Mouse (Mus musculus) gastrocnemius, postnatal 36 days (tissue): ENCODE measurements around the gene 6330409D20Rik. TPM values are rescaled to one million over a fixed set of nuclear protein-coding genes. Genes with fewer than 3 reads are reported as not detected.

ENCODE experiments used
- DNase-seq, 2 experiments: peaks; one replicate each; pipeline ENCODE4 v3.0.0; 2022
- intact Hi-C: fragments of 180-260 bp; cut with DNase I; formaldehyde crosslinking; loops from one replicate; pipeline ENCODE4 v1.15.1; 2025
- total RNA-seq, 2 experiments: library from RNA; stranded (reverse); gene quantifications; 2 replicates each; pipeline ENCODE4 v1.2.3; 2021

The 6330409D20Rik gene
- total RNA-seq, 2 experiments from 2014 or later = not detected

GRCm38 (mm10) chr2:32757056-32757845 lies 16.4 kb upstream of the 6330409D20Rik start, which contains the start of gene Tor2a:
Gene Tor2a, plus strand, starts transcription at chr2:32757234.
- intact Hi-C loops = loop anchor here (1.0 kb wide), 1 partner anchor 44 kb away; the partner anchor contains the start of gene Cdk9
- peak; percentile 93 to 95 for DNase-seq

- intact Hi-C loops = loop anchor here (1.0 kb wide), 1 partner anchor 43 kb away; the partner anchor contains the start of gene Cdk9
- DNase-seq = no peak
These were observed 15.8 kb upstream of the 6330409D20Rik start for GRCm38 (mm10) chr2:32756674-32757055.

GRCm38 (mm10) chr2:32752181-32752580 lies 11.4 kb upstream of the 6330409D20Rik start:
- DNase-seq = no peak
- intact Hi-C loops = no loop called here

GRCm38 (mm10) chr2:32751665-32752033 lies 10.8 kb upstream of the 6330409D20Rik start:
- no peak for DNase-seq
- intact Hi-C loops = no loop called here

- intact Hi-C loops = no loop called here
- DNase-seq = no peak
These were observed 10.3 kb upstream of the 6330409D20Rik start for GRCm38 (mm10) chr2:32750887-32751664.

- intact Hi-C loops = no loop called here
- DNase-seq = no peak
These were observed 9.4 kb upstream of the 6330409D20Rik start for GRCm38 (mm10) chr2:32750199-32750598.

- intact Hi-C loops = no loop called here
- no peak for DNase-seq
These were observed 8.3 kb upstream of the 6330409D20Rik start for GRCm38 (mm10) chr2:32749082-32749481.

- no peak for DNase-seq
- intact Hi-C loops = no loop called here
These were observed 3.6 kb upstream of the 6330409D20Rik start for GRCm38 (mm10) chr2:32744272-32744982.

GRCm38 (mm10) chr2:32742173-32742531 lies 1.3 kb upstream of the 6330409D20Rik start:
- DNase-seq = no peak
- intact Hi-C loops = no loop called here

- no peak for DNase-seq
- intact Hi-C loops = no loop called here
These were observed 707 bp upstream of the 6330409D20Rik start for GRCm38 (mm10) chr2:32741273-32742172.

GRCm38 (mm10) chr2:32739311-32739710 lies 1.5 kb downstream of the 6330409D20Rik start:
- DNase-seq = no peak
- intact Hi-C loops = no loop called here

GRCm38 (mm10) chr2:32737008-32737407 lies 3.8 kb downstream of the 6330409D20Rik start:
- no peak for DNase-seq
- intact Hi-C loops = no loop called here

GRCm38 (mm10) chr2:32736306-32736829 lies 4.4 kb downstream of the 6330409D20Rik start:
- intact Hi-C loops = no loop called here

GRCm38 (mm10) chr2:32734933-32735332 lies 5.9 kb downstream of the 6330409D20Rik start:
- no peak for DNase-seq
- intact Hi-C loops = no loop called here

More at GRCm38 (mm10) chr2:32736306-32736829, 4.4 kb downstream of the 6330409D20Rik start:
- no peak for DNase-seq

GRCm38 (mm10) chr2:32734480-32734879 lies 6.3 kb downstream of the 6330409D20Rik start:
- intact Hi-C loops = no loop called here

GRCm38 (mm10) chr2:32732695-32733094 lies 8.1 kb downstream of the 6330409D20Rik start:
- intact Hi-C loops = no loop called here
- DNase-seq = no peak

More at GRCm38 (mm10) chr2:32734480-32734879, 6.3 kb downstream of the 6330409D20Rik start:
- DNase-seq = no peak

GRCm38 (mm10) chr2:32731911-32732310 lies 8.9 kb downstream of the 6330409D20Rik start:
- intact Hi-C loops = no loop called here
- DNase-seq = no peak

GRCm38 (mm10) chr2:32730854-32731253 lies 10.0 kb downstream of the 6330409D20Rik start:
- intact Hi-C loops = no loop called here
- no peak for DNase-seq

- no peak for DNase-seq
These were observed 11.3 kb downstream of the 6330409D20Rik start for GRCm38 (mm10) chr2:32729547-32729946.

More at GRCm38 (mm10) chr2:32729547-32729946, 11.3 kb downstream of the 6330409D20Rik start:
- intact Hi-C loops = no loop called here
